ENCODE assay signal across 19 mouse cellular contexts in genomic region chr15:90810341-90810740, GRCm38 (mm10).
"Had no signal": no experiment of that assay in that cellular context is flagged by ENCODE, and none has a peak within 500 bp of the region (broad histone marks: within the 10 kb centered on the region; RNA-seq: fewer than 3 reads in every experiment).

No protein-coding gene starts in this region.

- H3K9me3 ChIP-seq: lung, embryonic 15.5 days; midbrain, embryonic 13.5 days; midbrain, embryonic 15.5 days; neural tube, embryonic 12.5 days had no signal

- H3K36me3 ChIP-seq: lung, embryonic 15.5 days; midbrain, embryonic 13.5 days; midbrain, embryonic 15.5 days; neural tube, embryonic 12.5 days had no signal

- H3K27me3 ChIP-seq: lung, embryonic 15.5 days; megakaryocyte, embryonic 14.5 days; midbrain, embryonic 13.5 days; midbrain, embryonic 15.5 days; neural tube, embryonic 12.5 days had no signal

- ATAC-seq: liver, postnatal 0 days; lung, postnatal 0 days; midbrain, embryonic 13.5 days; midbrain, embryonic 15.5 days had no signal

- H3K9ac ChIP-seq: liver, postnatal 0 days; lung, embryonic 15.5 days; midbrain, embryonic 13.5 days; midbrain, embryonic 15.5 days; neural tube, embryonic 12.5 days had no signal

- H3K4me3 ChIP-seq: lung, embryonic 15.5 days; megakaryocyte, embryonic 14.5 days; midbrain, embryonic 13.5 days; midbrain, embryonic 15.5 days; neural tube, embryonic 12.5 days had no signal

- H3K4me2 ChIP-seq: lung, embryonic 15.5 days; midbrain, embryonic 11.5 days; midbrain, embryonic 13.5 days; midbrain, embryonic 15.5 days; neural tube, embryonic 12.5 days had no signal

- H3K27ac ChIP-seq: lung, embryonic 15.5 days; macrophage; midbrain, embryonic 13.5 days; midbrain, embryonic 15.5 days; neural tube, embryonic 12.5 days had no signal

- DNase-seq: liver, postnatal 0 days; lung, adult 2 months; lung, postnatal 14 days; lung, postnatal 36 days; right cerebral cortex, adult 18-20 months; right cerebral cortex, postnatal 25 days; right cerebral cortex, postnatal 4 days; spleen, adult 18-20 months; thymus, adult 18-20 months; thymus, postnatal 14 days; thymus, postnatal 36 days had no signal

- H3K4me1 ChIP-seq: megakaryocyte, embryonic 14.5 days; midbrain, embryonic 13.5 days; midbrain, embryonic 15.5 days; neural tube, embryonic 12.5 days had no signal
